Mouse (Mus musculus): Measurements from ENCODE around the gene Pgm5.

Pgm5 gene

DNA sequence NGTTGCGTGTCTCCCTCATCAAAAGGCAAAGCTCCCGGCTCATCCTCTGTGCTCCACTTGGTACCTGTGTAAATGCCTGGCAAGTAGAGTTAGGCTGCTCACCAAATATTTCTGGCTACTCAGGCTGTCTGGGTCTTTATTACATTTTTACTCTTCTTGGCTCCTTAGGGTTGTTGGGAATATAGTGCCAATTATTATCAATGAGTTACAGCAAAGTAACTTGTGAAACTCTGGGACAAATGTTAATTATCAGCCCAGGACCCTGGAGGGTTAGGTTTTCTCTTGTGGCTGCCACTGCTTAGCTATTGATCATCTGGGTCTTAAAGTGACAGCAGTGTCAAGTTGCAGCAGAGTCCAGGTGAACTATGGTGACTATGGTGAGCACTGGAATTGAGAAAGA, 199.3 kb downstream of the Pgm5 start:
- no peak for DNase-seq (ENCODE audit: low spot score in 2 of 2)

DNA sequence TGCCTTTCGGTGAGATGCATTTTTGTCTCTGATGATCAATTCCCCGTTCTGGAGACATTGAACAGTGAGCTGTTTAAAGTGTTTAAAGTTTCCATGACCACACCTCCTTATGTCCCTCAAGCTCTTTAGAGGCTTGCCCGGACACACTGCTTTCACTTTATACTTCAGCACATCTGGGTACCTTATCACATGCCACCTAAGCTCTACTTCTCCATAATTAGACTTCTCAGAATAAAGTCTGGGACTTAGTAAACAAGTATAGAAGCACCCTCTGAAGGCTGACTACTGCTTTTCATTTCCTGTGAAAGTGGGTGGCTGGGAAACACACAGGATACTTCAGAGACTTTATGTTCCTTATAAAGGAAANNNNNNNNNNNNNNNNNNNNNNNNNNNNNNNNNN, 204.7 kb downstream of the Pgm5 start:
- no peak for DNase-seq (ENCODE audit: low spot score in 2 of 2)

GRCm38 (mm10) chr19:24653230-24653799, 208.3 kb downstream of the Pgm5 start:
- DNase-seq (ENCODE audit: low spot score in 2 of 2): no peak

DNA sequence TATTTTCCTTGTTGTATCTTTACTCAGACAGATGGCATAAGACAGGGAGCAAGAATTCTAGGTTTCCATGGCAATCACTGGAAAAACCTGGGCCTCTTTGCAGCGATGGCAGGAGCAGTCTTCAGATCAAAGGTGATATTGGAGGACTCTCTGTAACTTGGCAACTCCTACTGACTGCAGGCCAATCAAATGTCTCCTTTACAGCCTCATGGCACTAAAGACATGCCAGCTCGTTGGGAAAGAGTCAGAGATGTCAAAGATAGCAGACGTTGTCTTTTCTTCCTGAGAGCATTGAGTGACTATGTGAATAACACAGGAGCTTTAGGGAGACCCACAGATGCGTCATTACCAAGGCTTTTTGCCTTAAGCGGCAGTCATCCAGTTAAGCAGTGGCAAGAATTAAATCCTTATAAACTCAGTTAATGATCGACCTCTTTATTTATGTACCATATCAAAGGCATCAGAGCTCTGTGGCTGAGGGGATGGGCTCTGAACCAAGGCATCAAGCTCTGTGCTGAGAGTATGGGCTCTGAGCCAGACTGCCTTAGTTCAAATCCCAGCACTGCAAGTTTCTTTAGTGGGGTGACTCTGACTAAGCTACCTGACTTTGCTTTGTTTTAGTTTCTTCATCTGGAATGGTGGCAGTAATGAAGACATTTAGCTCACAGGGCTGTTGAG, 209.2 kb downstream of the Pgm5 start:
- DNase-seq (ENCODE audit: low spot score in 2 of 2): no peak

- DNase-seq (ENCODE audit: low spot score in 2 of 2): no peak
Observed at GRCm38 (mm10) chr19:24651595-24651994, 210.1 kb downstream of the Pgm5 start.

DNA sequence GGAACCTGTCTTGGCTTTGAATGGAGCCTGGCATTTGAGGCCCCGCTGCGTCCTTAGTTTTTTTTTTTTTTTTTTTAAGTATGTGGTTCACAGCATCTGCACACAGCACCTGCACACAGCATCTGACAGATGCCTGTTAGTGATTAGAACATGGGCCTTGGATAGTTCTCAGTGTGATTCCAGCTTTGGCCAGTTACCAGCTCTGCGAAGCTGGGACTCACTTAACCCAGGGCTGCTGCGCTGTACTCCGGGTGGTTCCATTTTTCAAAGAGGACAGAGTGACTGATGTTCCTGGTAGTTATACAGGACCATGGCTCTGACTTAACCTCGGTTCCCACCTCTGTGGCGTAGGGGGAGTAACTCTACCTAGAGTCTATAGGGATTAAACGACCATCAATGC, 211.2 kb downstream of the Pgm5 start:
- no peak for DNase-seq (ENCODE audit: low spot score in 2 of 2)

- DNase-seq (ENCODE audit: low spot score in 2 of 2): no peak
Observed at GRCm38 (mm10) chr19:24648016-24648415, 213.6 kb downstream of the Pgm5 start.

- no peak for DNase-seq (ENCODE audit: low spot score in 2 of 2)
Observed at GRCm38 (mm10) chr19:24646162-24646829, 215.4 kb downstream of the Pgm5 start.

DNA sequence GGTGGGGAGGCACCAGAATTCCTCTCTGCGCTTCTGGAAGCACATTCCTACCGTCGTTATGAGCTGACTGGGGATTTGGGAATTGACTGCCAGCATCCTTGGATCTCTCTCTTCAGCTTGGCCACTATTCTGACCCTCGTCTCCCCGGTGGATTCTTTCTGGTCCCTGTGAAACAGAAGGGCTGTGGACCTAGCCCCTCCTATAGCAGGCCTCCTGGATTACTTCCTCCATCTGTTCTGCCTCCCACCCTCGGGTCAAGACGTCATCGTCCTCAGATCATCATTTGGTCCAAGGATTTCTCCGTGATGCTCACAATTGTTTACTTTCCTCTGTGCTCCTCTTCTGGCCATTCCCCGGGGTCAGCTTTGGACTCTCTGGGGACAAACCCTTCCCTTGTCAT, 216.7 kb downstream of the Pgm5 start:
- DNase-seq (ENCODE audit: low spot score in 2 of 2): no peak

DNA sequence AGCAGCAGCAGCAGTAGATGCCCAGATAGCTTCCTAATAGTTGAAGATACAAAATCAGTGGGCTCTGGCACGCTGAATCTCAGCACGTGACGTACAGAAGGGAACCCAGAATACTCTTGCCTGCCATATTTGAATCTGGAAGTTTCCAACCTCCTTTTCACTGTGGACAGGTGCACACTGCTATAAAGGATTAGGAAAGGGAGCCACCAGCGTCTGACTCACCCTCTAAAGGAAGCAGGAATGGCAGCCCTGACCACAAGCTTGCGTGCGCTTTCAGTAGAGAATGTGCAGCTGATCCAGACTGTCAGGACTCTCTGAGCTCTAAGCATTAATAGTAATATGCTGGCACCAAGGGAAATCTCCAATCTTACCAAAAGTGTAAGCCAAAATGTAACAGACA, 220.7 kb downstream of the Pgm5 start:
- DNase-seq (ENCODE audit: low spot score in 2 of 2): no peak

GRCm38 (mm10) chr19:24637988-24638387, 223.7 kb downstream of the Pgm5 start:
- DNase-seq (ENCODE audit: low spot score in 2 of 2): no peak

GRCm38 (mm10) chr19:24636616-24637015, 225.0 kb downstream of the Pgm5 start:
- DNase-seq (ENCODE audit: low spot score in 2 of 2): peak; percentile 14 to 21

DNA sequence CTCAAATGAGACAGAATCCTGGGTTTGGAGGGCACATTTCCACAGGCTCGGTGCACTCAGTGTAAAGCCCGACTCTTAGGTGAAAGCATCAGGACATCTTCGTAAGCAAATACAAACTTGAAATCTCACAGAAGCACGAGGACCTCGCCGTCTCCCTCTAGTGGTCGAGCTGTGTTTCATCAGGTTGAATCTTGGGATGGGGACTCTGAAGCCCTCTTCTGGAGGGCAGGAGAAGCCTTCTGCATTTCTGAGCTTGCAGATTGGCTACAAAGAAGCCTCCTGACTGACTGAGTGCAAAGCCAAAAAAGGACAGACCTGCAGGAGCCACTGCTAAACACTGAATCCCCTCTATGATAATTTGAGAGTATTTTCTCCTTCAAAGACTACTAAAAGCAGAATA, 227.1 kb downstream of the Pgm5 start:
- DNase-seq (ENCODE audit: low spot score in 2 of 2): peak; percentile 32 to 55

All from right cerebral cortex, postnatal 36 days (tissue).